Mouse (Mus musculus) neural tube, embryonic 12.5 days (tissue): ENCODE results near the gene Hal. TPM values are rescaled to one million over a fixed set of nuclear protein-coding genes. Genes with fewer than 3 reads are reported as not detected.

Experiments used
- ATAC-seq: fragments of 200-750 bp; cut with Nextera tagmentation; 2 replicates; pipeline ENCODE4 v1.8.0; 2017; ENCODE audit warnings: low read depth, mild to moderate bottlenecking, moderate TSS enrichment, moderate library complexity; ENCODE audit not compliant: low FRiP score
- H3K27ac ChIP-seq: fragments of 300-500 bp; sonication (generic); 2 replicates; pipeline ENCODE4 v1.5.1; 2016
- H3K27me3 ChIP-seq: fragments of 300-500 bp; sonication (generic); replicated peaks from 2 replicates; pipeline ENCODE4 v1.6.1; 2016; ENCODE audit warnings: mild to moderate bottlenecking
- H3K36me3 ChIP-seq: fragments of 300-500 bp; sonication (generic); 2 replicates; pipeline ENCODE4 v1.6.1; 2016; ENCODE audit warnings: mild to moderate bottlenecking
- H3K4me1 ChIP-seq: fragments of 300-500 bp; sonication (generic); 2 replicates; pipeline ENCODE4 v1.6.1; 2016
- H3K4me2 ChIP-seq: fragments of 300-500 bp; sonication (generic); replicated peaks from 2 replicates; pipeline ENCODE4 v1.6.1; 2016; ENCODE audit warnings: mild to moderate bottlenecking
- H3K4me3 ChIP-seq: fragments of 300-500 bp; sonication (generic); 2 replicates; pipeline ENCODE4 v1.5.1; 2016
- H3K9ac ChIP-seq: fragments of 300-500 bp; sonication (generic); 2 replicates; pipeline ENCODE4 v1.6.1; 2016; ENCODE audit warnings: mild to moderate bottlenecking
- H3K9me3 ChIP-seq: fragments of 300-500 bp; sonication (generic); 2 replicates; pipeline ENCODE4 v1.6.1; 2016; ENCODE audit warnings: mild to moderate bottlenecking
- WGBS: fragments of 180-500 bp; shearing (Covaris S2); methylation state at CpG from one replicate; pipeline ENCODE4 v1.1.7; 2016; 5-methylcytosine and 5-hydroxymethylcytosine counted together
- polyA plus RNA-seq: library from polyadenylated mRNA; unstranded; fragments of >200 nt; fragmentation: Nextera tagmentation; extraction: Ambion mirVana; gene quantifications from 2 replicates; pipeline ENCODE4 v1.2.1, GENCODE M21; 2016

Gene Hal
- polyA plus RNA-seq, 1 experiment from 2014 or later = 0.08 TPM

- H3K9me3 ChIP-seq = no peaks in the 10 kb centered on the region
- no peaks in the 10 kb centered on the region for H3K36me3 ChIP-seq
- no peak overlapping the region for H3K4me3 ChIP-seq
- no peak overlapping the region for H3K9ac ChIP-seq
- no peaks in the 10 kb centered on the region for H3K4me1 ChIP-seq
- WGBS = 88% methylated on average over 4 of the region's 4 CpGs
- H3K27ac ChIP-seq = no peak overlapping the region
- no peak for ATAC-seq
- H3K27me3 ChIP-seq = no peaks in the 10 kb centered on the region
- H3K4me2 ChIP-seq = no peak overlapping the region
These were observed 29.6 kb downstream of the Hal start for GRCm38 (mm10) chr10:93518186-93518585.

GRCm38 (mm10) chr10:93518620-93519019, 30.1 kb downstream of the Hal start:
- WGBS = 95% methylated on average over 2 of the region's 2 CpGs
- Histone ChIP-seq H3K9ac (no peak overlapping the region), H3K9me3 (no peaks in the 10 kb centered on the region), H3K27ac (no peak overlapping the region), H3K4me2 (no peak overlapping the region), H3K4me3 (no peak overlapping the region), H3K27me3 (no peaks in the 10 kb centered on the region), H3K4me1 (no peaks in the 10 kb centered on the region), H3K36me3 (no peaks in the 10 kb centered on the region)
- ATAC-seq = no peak

- H3K4me3 ChIP-seq = no peak overlapping the region
- H3K27ac ChIP-seq = no peak overlapping the region
- no peak overlapping the region for H3K9ac ChIP-seq
- no peaks in the 10 kb centered on the region for H3K4me1 ChIP-seq
- no peak for ATAC-seq
- 92% methylated on average over 8 of the region's 8 CpGs for WGBS
- H3K36me3 ChIP-seq = no peaks in the 10 kb centered on the region
- no peaks in the 10 kb centered on the region for H3K9me3 ChIP-seq
- no peaks in the 10 kb centered on the region for H3K27me3 ChIP-seq
- H3K4me2 ChIP-seq = no peak overlapping the region
These were observed 30.6 kb downstream of the Hal start for GRCm38 (mm10) chr10:93519159-93519558.

GRCm38 (mm10) chr10:93519756-93520155, 31.2 kb downstream of the Hal start:
- no peak overlapping the region for H3K9ac ChIP-seq
- ATAC-seq = no peak
- no peak overlapping the region for H3K27ac ChIP-seq
- no peaks in the 10 kb centered on the region for H3K4me1 ChIP-seq
- H3K27me3 ChIP-seq = no peaks in the 10 kb centered on the region
- no peaks in the 10 kb centered on the region for H3K9me3 ChIP-seq
- no peaks in the 10 kb centered on the region for H3K36me3 ChIP-seq
- no peak overlapping the region for H3K4me3 ChIP-seq
- H3K4me2 ChIP-seq = no peak overlapping the region
- 91% methylated on average over 5 of the region's 5 CpGs for WGBS

- no peaks in the 10 kb centered on the region for H3K4me1 ChIP-seq
- H3K27ac ChIP-seq = no peak overlapping the region
- no peak overlapping the region for H3K4me2 ChIP-seq
- H3K36me3 ChIP-seq = no peaks in the 10 kb centered on the region
- 72% methylated on average over 4 of the region's 4 CpGs for WGBS
- H3K27me3 ChIP-seq = no peaks in the 10 kb centered on the region
- no peaks in the 10 kb centered on the region for H3K9me3 ChIP-seq
- H3K4me3 ChIP-seq = no peak overlapping the region
- ATAC-seq = no peak
- H3K9ac ChIP-seq = no peak overlapping the region
These were observed 32.4 kb downstream of the Hal start for GRCm38 (mm10) chr10:93520994-93521393.

GRCm38 (mm10) chr10:93525329-93525728, 36.8 kb downstream of the Hal start:
- ATAC-seq = no peak
- no peaks in the 10 kb centered on the region for H3K27me3 ChIP-seq
- H3K27ac ChIP-seq = no peak overlapping the region
- no peaks in the 10 kb centered on the region for H3K4me1 ChIP-seq
- H3K36me3 ChIP-seq = no peaks in the 10 kb centered on the region
- H3K9me3 ChIP-seq = no peaks in the 10 kb centered on the region
- WGBS = 80% methylated on average over 1 of the region's 1 CpGs
- no peak overlapping the region for H3K9ac ChIP-seq
- no peak overlapping the region for H3K4me3 ChIP-seq
- H3K4me2 ChIP-seq = no peak overlapping the region

DNA sequence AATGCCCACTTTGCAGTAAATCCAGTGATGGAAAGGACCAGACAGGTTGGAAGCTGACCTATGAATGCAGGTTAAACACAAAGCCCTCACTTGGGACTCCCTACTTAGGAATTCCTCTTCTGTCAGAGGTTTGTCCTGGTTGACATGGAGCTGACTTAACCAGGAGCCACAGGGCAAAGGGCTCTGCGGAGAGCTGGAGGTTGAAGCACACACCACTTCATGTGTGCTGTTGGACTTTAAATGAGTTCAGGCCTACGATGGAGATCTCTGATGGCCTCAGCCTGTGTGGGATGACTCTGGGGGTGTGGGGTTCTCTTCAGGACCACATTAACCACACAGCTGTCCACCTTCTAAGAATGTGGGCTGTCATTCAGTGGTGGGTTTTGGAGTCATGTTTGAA, 49.7 kb downstream of the Hal start:
- WGBS = 95% methylated on average over 2 of the region's 2 CpGs
- Histone ChIP-seq H3K27me3 (peaks cover 12% of the 10 kb centered on the region), H3K4me1 (peaks cover 6% of the 10 kb centered on the region; the same call in 1 of the 2 replicates), H3K27ac (no peak overlapping the region), H3K9me3 (no peaks in the 10 kb centered on the region), H3K4me3 (no peak overlapping the region), H3K9ac (no peak overlapping the region), H3K36me3 (no peaks in the 10 kb centered on the region), H3K4me2 (no peak overlapping the region)
- ATAC-seq = no peak

DNA sequence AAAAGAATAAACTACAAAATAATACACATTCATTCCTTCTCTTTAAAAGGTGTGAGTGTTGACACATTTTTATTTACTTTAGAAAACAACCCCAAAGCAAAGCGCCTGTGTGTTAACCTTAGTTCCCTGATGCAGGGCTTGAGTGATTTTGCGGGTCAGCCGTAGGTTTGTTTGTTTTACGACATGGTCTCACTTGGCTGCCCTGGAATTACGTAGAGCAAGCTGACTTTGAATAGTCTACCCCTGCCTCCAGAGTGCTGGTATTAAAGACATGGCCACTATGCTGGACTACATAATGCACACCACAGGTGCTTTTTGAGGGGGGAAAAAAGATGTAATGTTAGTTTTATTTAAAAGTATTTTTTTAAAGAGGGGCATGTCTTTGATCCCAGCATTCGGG, 50.2 kb downstream of the Hal start:
- 47% methylated on average over 6 of the region's 6 CpGs for WGBS
- no peak for ATAC-seq
- no peaks in the 10 kb centered on the region for H3K36me3 ChIP-seq
- peaks cover 12% of the 10 kb centered on the region for H3K27me3 ChIP-seq
- H3K27ac ChIP-seq = no peak overlapping the region
- no peak overlapping the region for H3K4me2 ChIP-seq
- H3K4me3 ChIP-seq = no peak overlapping the region
- H3K9me3 ChIP-seq = no peaks in the 10 kb centered on the region
- H3K4me1 ChIP-seq = peaks cover 6% of the 10 kb centered on the region; the same call in 1 of the 2 replicates
- no peak overlapping the region for H3K9ac ChIP-seq

- H3K4me3 ChIP-seq = peak within 1 kb of the TSS; percentile 27
- peaks cover 6% of the 10 kb centered on the region; the same call in 1 of the 2 replicates for H3K4me1 ChIP-seq
- H3K27ac ChIP-seq = no peak within 1 kb of the TSS
- H3K4me2 ChIP-seq = peak within 1 kb of the TSS; percentile 69
- no peaks in the 10 kb centered on the region for H3K36me3 ChIP-seq
- WGBS = 5% methylated on average over 33 of the region's 35 CpGs
- peak; percentile 94 for ATAC-seq
- H3K9me3 ChIP-seq = no peaks in the 10 kb centered on the region
- H3K9ac ChIP-seq = 0 out of 2 replicates have a peak within 1 kb of the TSS, but pooled peaks have one; percentile 45
- peaks cover 6% of the 10 kb centered on the region for H3K27me3 ChIP-seq
These were observed 51.3 kb downstream of the Hal start, which contains the start of gene Amdhd1 for GRCm38 (mm10) chr10:93539775-93540430. Amdhd1 (minus strand) TSS chr10:93540033.

DNA sequence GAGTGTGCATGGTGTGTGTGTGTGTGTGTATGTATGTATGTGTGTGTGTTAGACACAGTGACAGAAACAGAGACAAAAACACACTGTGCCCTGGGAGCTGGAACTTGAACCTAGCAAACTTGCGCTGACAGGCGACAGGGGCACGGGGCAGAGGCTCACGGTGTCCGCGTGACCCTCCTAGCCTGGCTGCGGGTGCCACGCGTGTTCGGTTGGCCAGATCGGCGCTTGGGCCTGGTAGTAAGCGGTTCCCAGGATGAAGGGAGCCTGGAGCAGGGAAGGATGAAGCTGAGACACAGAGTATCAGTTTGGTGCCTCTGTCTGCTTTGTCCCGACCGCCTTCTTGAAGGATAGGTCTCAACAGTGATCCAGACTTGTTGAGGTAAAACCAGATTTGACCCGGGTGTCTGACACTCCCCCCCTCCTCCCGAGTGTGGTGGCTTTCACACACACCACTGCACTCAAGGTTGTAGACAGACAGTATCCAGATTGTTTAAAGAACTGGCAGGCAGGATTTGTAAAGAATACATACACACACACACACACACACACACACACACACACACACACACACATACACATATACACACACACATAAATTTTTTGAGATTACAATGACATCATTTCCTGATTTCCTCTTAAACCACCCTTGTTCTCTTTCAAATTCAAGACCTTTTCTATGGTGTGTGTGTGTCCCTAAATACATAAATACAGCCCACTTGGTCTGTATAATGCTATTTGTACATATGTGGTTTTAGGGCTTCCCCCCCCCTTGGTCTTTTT, 52.1 kb downstream of the Hal start, which contains the start of gene Ccdc38:
Gene Ccdc38, plus strand, starts transcription at position 202 of the 780 bp plus-strand sequence.
- Histone ChIP-seq H3K4me3 (peak within 1 kb of the TSS; percentile 27), H3K9ac (0 out of 2 replicates have a peak within 1 kb of the TSS, but pooled peaks have one; percentile 45), H3K27ac (no peak within 1 kb of the TSS), H3K9me3 (no peaks in the 10 kb centered on the region), H3K4me2 (peak within 1 kb of the TSS; percentile 69), H3K27me3 (peaks cover 4% of the 10 kb centered on the region; the same call in 1 of the 2 replicates), H3K36me3 (no peaks in the 10 kb centered on the region), H3K4me1 (peaks cover 6% of the 10 kb centered on the region; the same call in 1 of the 2 replicates)
- no peak; the same call in none of the 2 replicates for ATAC-seq
- WGBS = 71% methylated on average over 17 of the region's 17 CpGs

- 91% methylated on average over 1 of the region's 1 CpGs for WGBS
- H3K27me3 ChIP-seq = 0 out of 2 replicates have a peak, but pooled peaks cover 4% of the 10 kb centered on the region
- no peak overlapping the region for H3K4me3 ChIP-seq
- H3K4me1 ChIP-seq = peaks cover 6% of the 10 kb centered on the region; the same call in 1 of the 2 replicates
- no peaks in the 10 kb centered on the region for H3K36me3 ChIP-seq
- H3K9ac ChIP-seq = no peak overlapping the region
- H3K27ac ChIP-seq = no peak overlapping the region
- H3K9me3 ChIP-seq = no peaks in the 10 kb centered on the region
- ATAC-seq = no peak
- no peak overlapping the region for H3K4me2 ChIP-seq
These were observed 53.0 kb downstream of the Hal start for GRCm38 (mm10) chr10:93541585-93541984.

DNA sequence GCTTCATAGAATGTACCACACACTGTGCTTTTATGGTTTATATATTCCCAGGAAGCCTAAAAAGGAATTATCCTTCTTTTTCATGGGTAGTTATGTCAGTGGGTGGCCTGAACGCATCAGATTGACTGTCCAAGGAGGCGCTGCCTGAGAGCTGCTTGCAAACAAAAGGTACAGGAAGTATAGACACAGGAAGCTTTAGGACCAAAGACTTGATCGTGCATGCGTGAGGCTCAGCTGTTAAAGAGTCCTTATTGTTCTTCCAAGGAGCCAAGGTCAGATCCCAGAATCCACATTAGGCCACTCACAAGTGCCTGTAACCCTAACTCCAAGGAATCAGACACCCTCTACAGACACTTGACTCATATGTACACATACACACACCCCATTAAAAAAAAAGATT, 53.8 kb downstream of the Hal start:
- peaks cover 6% of the 10 kb centered on the region; the same call in 1 of the 2 replicates for H3K4me1 ChIP-seq
- no peaks in the 10 kb centered on the region for H3K9me3 ChIP-seq
- H3K4me3 ChIP-seq = no peak overlapping the region
- H3K36me3 ChIP-seq = no peaks in the 10 kb centered on the region
- H3K9ac ChIP-seq = no peak overlapping the region
- 31% methylated on average over 4 of the region's 4 CpGs for WGBS
- H3K27me3 ChIP-seq = 0 out of 2 replicates have a peak, but pooled peaks cover 4% of the 10 kb centered on the region
- ATAC-seq = no peak
- H3K27ac ChIP-seq = no peak overlapping the region
- no peak overlapping the region for H3K4me2 ChIP-seq
